In genomic region chr15:56014059-56014620, GRCm38 (mm10) we compare ENCODE assay signal across 17 mouse cellular contexts.
DNase-seq lines count a peak whose midpoint lies in the region; ATAC-seq and TF ChIP-seq lines count a peak whose summit lies in the region.
"Had no signal": no experiment of that assay in that cellular context is flagged by ENCODE, and none has a peak within 500 bp of the region (broad histone marks: within the 10 kb centered on the region; RNA-seq: fewer than 3 reads in every experiment).

No protein-coding gene starts in this region.

- H3K27me3 ChIP-seq in heart, embryonic 12.5 days (replicated peaks), result no peaks in the 10 kb centered on the region
- no peaks in the 10 kb centered on the region for H3K27me3 ChIP-seq in myocyte (ENCODE audit: control insufficient read depth, insufficient read depth, insufficient read length)
- H3K27me3 ChIP-seq: hindbrain, embryonic 12.5 days; midbrain, embryonic 13.5 days; neural tube, embryonic 13.5 days had no signal

- ATAC-seq in heart, embryonic 12.5 days (ENCODE audit: insufficient number of reproducible peaks, low FRiP score), result peak; percentile 86
- ATAC-seq: midbrain, embryonic 13.5 days had no signal

- H3K36me3 ChIP-seq in heart, embryonic 12.5 days, result no peaks in the 10 kb centered on the region
- no peaks in the 10 kb centered on the region for H3K36me3 ChIP-seq in myocyte (ENCODE audit: control insufficient read depth, insufficient read depth)
- H3K36me3 ChIP-seq: hindbrain, embryonic 12.5 days; midbrain, embryonic 13.5 days; neural tube, embryonic 13.5 days had no signal

- H3K4me3 ChIP-seq in heart, embryonic 12.5 days, result no peak overlapping the region
- H3K4me3 ChIP-seq in myocyte, result no peak overlapping the region
- H3K4me3 ChIP-seq in left cerebral cortex, adult 2 months, result no peak overlapping the region
- H3K4me3 ChIP-seq: hindbrain, embryonic 12.5 days; midbrain, embryonic 13.5 days; neural tube, embryonic 13.5 days had no signal

- H3K27ac ChIP-seq in heart, embryonic 12.5 days (ENCODE audit: poor library complexity, severe bottlenecking), result peak overlapping the region; percentile 72
- H3K27ac ChIP-seq in left cerebral cortex, adult 2 months, result no peak overlapping the region
- H3K27ac ChIP-seq: hindbrain, embryonic 12.5 days; midbrain, embryonic 13.5 days; neural tube, embryonic 13.5 days had no signal

- no peaks in the 10 kb centered on the region for H3K9me3 ChIP-seq in heart, embryonic 12.5 days (replicated peaks)
- H3K9me3 ChIP-seq: hindbrain, embryonic 12.5 days; midbrain, embryonic 13.5 days; neural tube, embryonic 13.5 days had no signal

- no peak overlapping the region for H3ac ChIP-seq in myocyte (ENCODE audit: control insufficient read depth, insufficient read length)

- TF ChIP-seq CTCF in left cerebral cortex, adult 2 months (IDR thresholded peaks at IDR 0.05), result no peak

- H3K4me2 ChIP-seq in heart, embryonic 12.5 days, result no peak overlapping the region
- H3K4me2 ChIP-seq in myocyte (ENCODE audit: low read depth), result peak overlapping the region; percentile 16
- H3K4me2 ChIP-seq: hindbrain, embryonic 12.5 days; midbrain, embryonic 13.5 days; neural tube, embryonic 13.5 days had no signal

- intact Hi-C loops in left cerebral cortex, adult 2 months (cut with DNase I), result no loop called here

- H3K79me2 ChIP-seq in myocyte (ENCODE audit: control insufficient read depth, insufficient read depth), result no peaks in the 10 kb centered on the region

- no peaks in the 10 kb centered on the region for H3K4me1 ChIP-seq in heart, embryonic 12.5 days (replicated peaks)
- H3K4me1 ChIP-seq: hindbrain, embryonic 12.5 days; midbrain, embryonic 13.5 days; neural tube, embryonic 13.5 days had no signal

- DNase-seq in gastrocnemius, adult 18-20 months (ENCODE audit: low spot score), result peak; percentile 1
- no peak for DNase-seq in gastrocnemius, adult 8-10 months (ENCODE audit: low spot score in 2 of 2)
- peak; percentile 92 for DNase-seq in fat pad, adult 2 months (ENCODE audit: extremely low read depth, low read depth, low spot score)
- DNase-seq in cerebellum, adult 18-20 months, result no peak
- DNase-seq in left cerebral cortex, adult 2 months (ENCODE audit: extremely low spot score in 1 of 2, low spot score in 2 of 2), result no peak
- no peak for DNase-seq in lung, adult 18-20 months
- DNase-seq: cerebellum, postnatal 10 days; forebrain, postnatal 0 days; kidney, adult 11 months; kidney, postnatal 25 days; right cerebral cortex, adult 18-20 months; thymus, adult 18-20 months had no signal

- 35% methylated on average over 8 of the region's 8 CpGs for WGBS in heart, embryonic 12.5 days

- no peak for TF ChIP-seq POLR2A in myocyte (IDR thresholded peaks at IDR 0.05; ENCODE audit: insufficient read length, low read depth)

- no peak overlapping the region for H3K9ac ChIP-seq in heart, embryonic 12.5 days
- H3K9ac ChIP-seq: forebrain, postnatal 0 days; hindbrain, embryonic 12.5 days; midbrain, embryonic 13.5 days; neural tube, embryonic 13.5 days had no signal

TF ChIP-seq in myocyte, 11 proteins besides CTCF, POLR2A, EP300 and RAD21:
- TF ChIP-seq MYOD1 (IDR thresholded peaks at IDR 0.05; ENCODE audit: control insufficient read depth in 1 of 3, insufficient read length in 2 of 3, low read depth in 2 of 3), result peak in 1 of 3 experiments; percentile 1
- no peak for TF ChIP-seq POLR2AphosphoS2 (IDR thresholded peaks at IDR 0.05; ENCODE audit: insufficient read length, low read depth)
- TF ChIP-seq SRF (IDR thresholded peaks at IDR 0.05; ENCODE audit: control insufficient read depth, insufficient read length, low read depth), result no peak
- TF ChIP-seq MYOG (IDR thresholded peaks at IDR 0.05; ENCODE audit: control insufficient read depth in 1 of 3, insufficient read depth in 1 of 3, insufficient read length in 2 of 3, low read depth in 2 of 3), result peak in 1 of 3 experiments; percentile 44
- no peak for TF ChIP-seq TCF3 (IDR thresholded peaks at IDR 0.05; ENCODE audit: insufficient read length, low read depth)

Comparison
In these comparisons a context has a peak if more than half of its experiments do, and no peak if none do; other contexts are left out.
1. DNase-seq: peak in gastrocnemius, adult 18-20 months (single experiment) and fat pad, adult 2 months (single experiment); none in gastrocnemius, adult 8-10 months (0 of 2), cerebellum, adult 18-20 months (0 of 2), left cerebral cortex, adult 2 months (0 of 2) and lung, adult 18-20 months (0 of 2).